Mouse (Mus musculus): Measurements from ENCODE around the gene Hist1h3f.

DNA sequence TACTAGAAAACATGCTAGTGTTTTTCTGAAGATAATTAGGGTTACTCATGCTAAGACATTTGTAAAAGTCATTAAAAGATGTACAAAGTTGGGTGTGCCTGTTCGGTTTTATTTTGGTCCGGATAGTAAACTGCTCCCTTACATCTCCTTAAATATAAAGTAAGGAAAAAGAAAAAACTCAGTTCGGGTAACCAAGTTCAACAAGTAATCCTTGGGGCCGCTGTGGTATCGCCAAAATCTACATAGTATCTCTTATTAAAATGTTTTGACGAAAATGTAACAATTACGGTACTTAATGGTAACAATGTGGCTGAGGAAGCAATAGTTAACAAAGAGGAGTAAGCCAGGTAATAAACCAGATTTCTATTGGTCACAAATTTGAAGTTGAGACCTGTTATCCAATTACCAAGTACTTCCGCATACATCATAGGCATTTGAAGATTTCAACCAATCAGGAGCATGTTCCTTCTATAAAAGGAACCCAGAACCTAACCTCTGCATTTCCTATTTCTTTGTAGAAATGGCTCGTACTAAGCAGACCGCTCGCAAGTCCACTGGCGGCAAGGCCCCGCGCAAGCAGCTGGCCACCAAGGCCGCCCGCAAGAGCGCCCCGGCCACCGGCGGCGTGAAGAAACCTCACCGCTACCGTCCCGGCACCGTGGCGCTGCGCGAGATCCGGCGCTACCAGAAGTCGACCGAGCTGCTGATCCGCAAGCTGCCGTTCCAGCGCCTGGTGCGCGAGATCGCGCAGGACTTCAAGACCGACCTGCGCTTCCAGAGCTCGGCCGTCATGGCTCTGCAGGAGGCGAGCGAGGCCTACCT lies at the start of gene Hist1h3f:
- TF ChIP-seq GATA1 (IDR thresholded peaks at IDR 0.05; ENCODE audit: borderline replicate concordance, low read length) (no peak), FLI1 (IDR thresholded peaks at IDR 0.05; ENCODE audit: low read length) (no peak)

Data from megakaryocyte, embryonic 14.5 days (primary cell).